Mouse (Mus musculus): ENCODE data around the gene Rab3a. TPM values are rescaled to one million over a fixed set of nuclear protein-coding genes. Genes with fewer than 3 reads are reported as not detected.

Gene Rab3a
- polyA plus RNA-seq, 1 experiment from 2014 or later = 12.3 TPM

GRCm38 (mm10) chr8:70808239-70808638, 53.8 kb downstream of the Rab3a start, which contains the start of gene Il12rb1:
Gene Il12rb1 (plus strand): TSS chr8:70808449.
- Histone ChIP-seq H3K27ac (replicated peaks; ENCODE audit: low read depth, low read length) (no peak within 1 kb of the TSS), H3K27me3 (ENCODE audit: control insufficient read depth, insufficient read depth, low read length) (peaks cover 15% of the 10 kb centered on the region), H3K9ac (ENCODE audit: low read length) (no peak within 1 kb of the TSS)

More at GRCm38 (mm10) chr8:70808239-70808638, 53.8 kb downstream of the Rab3a start, which contains the start of gene Il12rb1:
- Histone ChIP-seq H3K36me3 (ENCODE audit: control insufficient read depth, insufficient read depth, low read length) (no peaks in the 10 kb centered on the region), H3K4me2 (ENCODE audit: low read depth, severe bottlenecking) (no peak within 1 kb of the TSS), H3K4me1 (ENCODE audit: control insufficient read depth, insufficient read depth, low read length) (0 out of 2 replicates have a peak, but pooled peaks cover 2% of the 10 kb centered on the region), H3K9me3 (ENCODE audit: control insufficient read depth, low read length) (no peaks in the 10 kb centered on the region), H3K4me3 (ENCODE audit: low read depth, low read length) (no peak within 1 kb of the TSS)
- DNase-seq (ENCODE audit: low spot score) = no peak
- ATAC-seq (ENCODE audit: insufficient number of reproducible peaks, low FRiP score, low TSS enrichment, low read depth) = no peak
- WGBS = 74% methylated on average over 5 of the region's 5 CpGs

Small RNA genes lying within 50 kb of the gene (microRNA-seq; reads per million reads assigned to microRNA genes)
- not detected for gene Mir7240

Other genes with a start within 250 kb of the Rab3a start
- gene Rex1bd, start 247.9 kb upstream of the Rab3a start, polyA plus RNA-seq (2014; fragmentation: Nextera tagmentation; extraction: Ambion mirVana) = 126 and 138 TPM in 2 replicates
- gene Uba52, start 243.9 kb upstream of the Rab3a start, polyA plus RNA-seq (2014; fragmentation: Nextera tagmentation; extraction: Ambion mirVana) = 926 and 927 TPM in 2 replicates
- gene Fkbp8, start 227.0 kb upstream of the Rab3a start, polyA plus RNA-seq (2014; fragmentation: Nextera tagmentation; extraction: Ambion mirVana) = 221 and 233 TPM in 2 replicates
- 47.0 and 47.6 TPM in 2 replicates for gene Kxd1, start 226.7 kb upstream of the Rab3a start, polyA plus RNA-seq (2014; fragmentation: Nextera tagmentation; extraction: Ambion mirVana)
- gene Ell, start 215.2 kb upstream of the Rab3a start, polyA plus RNA-seq (2014; fragmentation: Nextera tagmentation; extraction: Ambion mirVana) = 19.5 and 20.1 TPM in 2 replicates
- 100 and 114 TPM in 2 replicates for gene Isyna1, start 160.3 kb upstream of the Rab3a start, polyA plus RNA-seq (2014; fragmentation: Nextera tagmentation; extraction: Ambion mirVana)
- gene Ssbp4, start 145.8 kb upstream of the Rab3a start, polyA plus RNA-seq (2014; fragmentation: Nextera tagmentation; extraction: Ambion mirVana) = 167 and 177 TPM in 2 replicates
- 0.57 TPM in 2 replicates for gene Lrrc25, start 138.5 kb upstream of the Rab3a start, polyA plus RNA-seq (2014; fragmentation: Nextera tagmentation; extraction: Ambion mirVana)
- gene Gdf15, start 122.2 kb upstream of the Rab3a start, polyA plus RNA-seq (2014; fragmentation: Nextera tagmentation; extraction: Ambion mirVana) = 0.15 TPM in 1 of 2 replicates, not detected in the other
- 48.9 and 59.4 TPM in 2 replicates for gene Pgpep1, start 94.3 kb upstream of the Rab3a start, polyA plus RNA-seq (2014; fragmentation: Nextera tagmentation; extraction: Ambion mirVana)
- gene Lsm4, start 81.4 kb upstream of the Rab3a start, polyA plus RNA-seq (2014; fragmentation: Nextera tagmentation; extraction: Ambion mirVana) = 356 and 388 TPM in 2 replicates
- gene Jund, start 55.7 kb upstream of the Rab3a start, polyA plus RNA-seq (2014; fragmentation: Nextera tagmentation; extraction: Ambion mirVana) = 104 and 109 TPM in 2 replicates
- gene Iqcn, start 51.2 kb upstream of the Rab3a start, polyA plus RNA-seq (2014; fragmentation: Nextera tagmentation; extraction: Ambion mirVana) = not detected in 2 replicates
- not detected in 2 replicates for gene Gm3336, start 36.1 kb upstream of the Rab3a start, polyA plus RNA-seq (2014; fragmentation: Nextera tagmentation; extraction: Ambion mirVana)
- 0.08 and 0.13 TPM in 2 replicates for gene Pde4c, start 31.0 kb upstream of the Rab3a start, polyA plus RNA-seq (2014; fragmentation: Nextera tagmentation; extraction: Ambion mirVana)
- gene Mpv17l2, start 6.3 kb downstream of the Rab3a start, polyA plus RNA-seq (2014; fragmentation: Nextera tagmentation; extraction: Ambion mirVana) = 23.1 and 23.6 TPM in 2 replicates
- 46.9 and 48.3 TPM in 2 replicates for gene Pik3r2, start 22.0 kb downstream of the Rab3a start, polyA plus RNA-seq (2014; fragmentation: Nextera tagmentation; extraction: Ambion mirVana)
- gene Mast3, start 50.4 kb downstream of the Rab3a start, polyA plus RNA-seq (2014; fragmentation: Nextera tagmentation; extraction: Ambion mirVana) = 11.7 and 14.6 TPM in 2 replicates
- gene Il12rb1, start 53.8 kb downstream of the Rab3a start, polyA plus RNA-seq (2014; fragmentation: Nextera tagmentation; extraction: Ambion mirVana) = not detected in 2 replicates
- 4.9 and 5.1 TPM in 2 replicates for gene Arrdc2, start 85.0 kb downstream of the Rab3a start, polyA plus RNA-seq (2014; fragmentation: Nextera tagmentation; extraction: Ambion mirVana)
- gene Kcnn1, start 108.6 kb downstream of the Rab3a start, polyA plus RNA-seq (2014; fragmentation: Nextera tagmentation; extraction: Ambion mirVana) = 3.8 and 3.9 TPM in 2 replicates
- gene Ccdc124, start 119.3 kb downstream of the Rab3a start, polyA plus RNA-seq (2014; fragmentation: Nextera tagmentation; extraction: Ambion mirVana) = 154 and 161 TPM in 2 replicates
- 0.09 and 0.34 TPM in 2 replicates for gene Slc5a5, start 138.1 kb downstream of the Rab3a start, polyA plus RNA-seq (2014; fragmentation: Nextera tagmentation; extraction: Ambion mirVana)
- 3,769 and 3,846 TPM in 2 replicates for gene Rpl18a, start 142.7 kb downstream of the Rab3a start, polyA plus RNA-seq (2014; fragmentation: Nextera tagmentation; extraction: Ambion mirVana)
- gene Map1s, start 151.3 kb downstream of the Rab3a start, polyA plus RNA-seq (2014; fragmentation: Nextera tagmentation; extraction: Ambion mirVana) = 42.3 and 44.8 TPM in 2 replicates